ENCODE assay signal across 8 mouse cellular contexts in the genomic region with DNA sequence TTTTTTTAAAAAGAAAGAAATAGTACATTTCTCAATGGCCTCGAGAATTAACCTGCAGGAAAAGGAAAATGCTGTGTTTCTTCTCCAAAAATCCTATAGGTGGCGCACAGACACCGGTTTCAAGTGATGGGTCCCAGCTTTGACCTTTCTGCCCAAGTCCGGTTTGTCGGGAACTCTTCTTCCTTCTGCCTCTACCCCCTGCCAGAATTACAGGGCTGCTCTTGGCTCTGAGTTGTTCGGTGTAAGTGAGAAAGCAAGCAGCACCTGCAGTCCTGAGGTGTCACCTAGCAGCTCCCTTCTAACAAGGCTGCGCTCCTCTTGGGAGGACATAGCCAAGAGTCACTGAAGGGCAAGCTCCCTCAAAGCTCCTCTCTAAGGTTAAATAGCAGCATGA.
DNase-seq lines count a peak whose midpoint lies in the region; ATAC-seq and TF ChIP-seq lines count a peak whose summit lies in the region.

No protein-coding gene starts in this region.

- no peaks in the 10 kb centered on the region for H3K27me3 ChIP-seq in embryonic facial prominence, embryonic 11.5 days (ENCODE audit: control insufficient read depth, insufficient read depth, low read length)
- H3K27me3 ChIP-seq in hindbrain, embryonic 15.5 days: no peaks in the 10 kb centered on the region
- peaks cover 12% of the 10 kb centered on the region; the same call in 1 of the 2 replicates for H3K27me3 ChIP-seq in limb, embryonic 13.5 days
- H3K27me3 ChIP-seq in midbrain, embryonic 13.5 days: peaks cover 12% of the 10 kb centered on the region

- no peaks in the 10 kb centered on the region for H3K4me1 ChIP-seq in embryonic facial prominence, embryonic 11.5 days (ENCODE audit: control insufficient read depth, insufficient read depth, low read length)
- no peaks in the 10 kb centered on the region for H3K4me1 ChIP-seq in hindbrain, embryonic 15.5 days (replicated peaks)
- H3K4me1 ChIP-seq in limb, embryonic 13.5 days: no peaks in the 10 kb centered on the region
- H3K4me1 ChIP-seq in midbrain, embryonic 13.5 days (replicated peaks): 0 out of 2 replicates have a peak, but pooled peaks cover 2% of the 10 kb centered on the region

- no peak; the same call in 1 of the 2 replicates for ATAC-seq in embryonic facial prominence, embryonic 11.5 days (replicated peaks; ENCODE audit: insufficient number of reproducible peaks, low FRiP score, low TSS enrichment, low read depth)
- ATAC-seq in hindbrain, embryonic 15.5 days (ENCODE audit: low FRiP score, low read depth): peak; percentile 56; the same call in 1 of the 2 replicates
- ATAC-seq in limb, embryonic 13.5 days (ENCODE audit: low FRiP score, low read depth): no peak
- no peak for ATAC-seq in midbrain, embryonic 13.5 days

- no peak overlapping the region for H3K27ac ChIP-seq in layer of hippocampus, adult 2 months
- no peak overlapping the region for H3K27ac ChIP-seq in embryonic facial prominence, embryonic 11.5 days (replicated peaks; ENCODE audit: low read depth, low read length)
- no peak overlapping the region for H3K27ac ChIP-seq in hindbrain, embryonic 15.5 days (replicated peaks)
- H3K27ac ChIP-seq in limb, embryonic 13.5 days: no peak overlapping the region
- H3K27ac ChIP-seq in midbrain, embryonic 13.5 days: no peak overlapping the region

- 14% methylated on average over 7 of the region's 7 CpGs for WGBS in embryonic facial prominence, embryonic 11.5 days
- WGBS in hindbrain, embryonic 15.5 days: 11% methylated on average over 7 of the region's 7 CpGs
- 8% methylated on average over 7 of the region's 7 CpGs for WGBS in limb, embryonic 13.5 days
- 17% methylated on average over 7 of the region's 7 CpGs for WGBS in midbrain, embryonic 13.5 days

- H3K9me3 ChIP-seq in embryonic facial prominence, embryonic 11.5 days (replicated peaks; ENCODE audit: control insufficient read depth, low read length): no peaks in the 10 kb centered on the region
- H3K9me3 ChIP-seq in hindbrain, embryonic 15.5 days: no peaks in the 10 kb centered on the region
- H3K9me3 ChIP-seq in limb, embryonic 13.5 days: no peaks in the 10 kb centered on the region
- H3K9me3 ChIP-seq in midbrain, embryonic 13.5 days: no peaks in the 10 kb centered on the region

- TF ChIP-seq CTCF in layer of hippocampus, adult 2 months (conservative IDR thresholded peaks at IDR 0.05): peak; percentile 81

- DNase-seq in layer of hippocampus, adult 2 months (ENCODE audit: low spot score in 2 of 2): peak in 1 of 2 experiments; percentile 15
- no peak for DNase-seq in layer of hippocampus, adult 9-11 months
- peak; percentile 36 for DNase-seq in adrenal gland, postnatal 10 days
- DNase-seq in embryonic facial prominence, embryonic 11.5 days (ENCODE audit: low spot score): peak; percentile 71
- peak; percentile 38 for DNase-seq in thymus, postnatal 0 days (ENCODE audit: low spot score)

- H3K36me3 ChIP-seq in embryonic facial prominence, embryonic 11.5 days (replicated peaks; ENCODE audit: control insufficient read depth, insufficient read depth, low read depth, low read length): no peaks in the 10 kb centered on the region
- no peaks in the 10 kb centered on the region for H3K36me3 ChIP-seq in hindbrain, embryonic 15.5 days
- H3K36me3 ChIP-seq in limb, embryonic 13.5 days: no peaks in the 10 kb centered on the region
- H3K36me3 ChIP-seq in midbrain, embryonic 13.5 days: no peaks in the 10 kb centered on the region

- H3K9ac ChIP-seq in embryonic facial prominence, embryonic 11.5 days (replicated peaks; ENCODE audit: low read length): no peak overlapping the region
- H3K9ac ChIP-seq in hindbrain, embryonic 15.5 days: no peak overlapping the region
- H3K9ac ChIP-seq in limb, embryonic 13.5 days: no peak overlapping the region
- no peak overlapping the region for H3K9ac ChIP-seq in midbrain, embryonic 13.5 days (replicated peaks)

- H3K4me2 ChIP-seq in embryonic facial prominence, embryonic 11.5 days (ENCODE audit: low read depth, low read length): no peak overlapping the region
- peak overlapping the region; percentile 38 for H3K4me2 ChIP-seq in hindbrain, embryonic 15.5 days
- H3K4me2 ChIP-seq in limb, embryonic 13.5 days (replicated peaks): peak overlapping the region; percentile 46
- H3K4me2 ChIP-seq in midbrain, embryonic 13.5 days (replicated peaks): 0 out of 2 replicates have a peak overlapping the region, but pooled peaks have one; percentile 5

- no peak overlapping the region for H3K4me3 ChIP-seq in layer of hippocampus, adult 2 months
- no peak overlapping the region for H3K4me3 ChIP-seq in embryonic facial prominence, embryonic 11.5 days (ENCODE audit: low read depth, low read length)
- no peak overlapping the region for H3K4me3 ChIP-seq in hindbrain, embryonic 15.5 days
- no peak overlapping the region for H3K4me3 ChIP-seq in limb, embryonic 13.5 days
- H3K4me3 ChIP-seq in midbrain, embryonic 13.5 days (replicated peaks): no peak overlapping the region
